Mouse (Mus musculus): ENCODE measurements around the gene Dhx37. TPM values are rescaled to one million over a fixed set of nuclear protein-coding genes. Genes with fewer than 3 reads are reported as not detected.
"Not testable (repeated sequence)": the region's sequence is repeated elsewhere in the genome, so short reads cannot be mapped to it uniquely, and the experiment has no call there.

Gene Dhx37
- polyA plus RNA-seq, 1 experiment from 2014 or later: 12.4 TPM

DNA sequence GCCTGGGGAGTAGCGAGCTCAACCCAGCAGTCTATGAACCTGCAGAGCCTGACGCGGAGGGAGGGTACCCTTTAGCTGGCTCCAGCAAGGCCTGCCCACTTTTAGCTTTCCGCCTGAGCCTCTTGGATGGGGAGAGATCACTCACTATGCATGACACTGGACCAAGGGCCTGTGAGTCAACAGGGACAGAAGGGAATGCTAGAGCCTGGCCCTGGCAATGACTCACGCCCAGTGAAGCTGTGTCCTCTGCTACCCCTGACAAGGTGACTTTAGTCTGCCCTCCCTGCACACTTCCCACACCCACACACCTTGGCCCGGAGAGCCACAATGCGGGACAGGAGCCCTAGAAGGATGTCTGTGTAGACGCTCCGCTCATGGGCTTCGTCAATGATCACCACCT is 7.6 kb downstream of the Dhx37 start:
- Histone ChIP-seq H3K36me3 (ENCODE audit: control insufficient read depth, insufficient read depth, low read length) (peaks cover 39% of the 10 kb centered on the region), H3K4me3 (ENCODE audit: low read depth, low read length) (no peak overlapping the region), H3K27ac (replicated peaks; ENCODE audit: low read depth, low read length) (no peak overlapping the region), H3K9ac (ENCODE audit: low read length) (no peak overlapping the region), H3K4me1 (ENCODE audit: control insufficient read depth, insufficient read depth, low read length) (no peaks in the 10 kb centered on the region), H3K4me2 (ENCODE audit: low read depth, severe bottlenecking) (no peak overlapping the region), H3K27me3 (ENCODE audit: control insufficient read depth, insufficient read depth, low read length) (no peaks in the 10 kb centered on the region), H3K9me3 (ENCODE audit: control insufficient read depth, low read length) (no peaks in the 10 kb centered on the region)
- DNase-seq (ENCODE audit: low spot score): no peak
- WGBS: 97% methylated on average over 10 of the region's 10 CpGs
- no peak for ATAC-seq (ENCODE audit: insufficient number of reproducible peaks, low FRiP score, low TSS enrichment, low read depth)

DNA sequence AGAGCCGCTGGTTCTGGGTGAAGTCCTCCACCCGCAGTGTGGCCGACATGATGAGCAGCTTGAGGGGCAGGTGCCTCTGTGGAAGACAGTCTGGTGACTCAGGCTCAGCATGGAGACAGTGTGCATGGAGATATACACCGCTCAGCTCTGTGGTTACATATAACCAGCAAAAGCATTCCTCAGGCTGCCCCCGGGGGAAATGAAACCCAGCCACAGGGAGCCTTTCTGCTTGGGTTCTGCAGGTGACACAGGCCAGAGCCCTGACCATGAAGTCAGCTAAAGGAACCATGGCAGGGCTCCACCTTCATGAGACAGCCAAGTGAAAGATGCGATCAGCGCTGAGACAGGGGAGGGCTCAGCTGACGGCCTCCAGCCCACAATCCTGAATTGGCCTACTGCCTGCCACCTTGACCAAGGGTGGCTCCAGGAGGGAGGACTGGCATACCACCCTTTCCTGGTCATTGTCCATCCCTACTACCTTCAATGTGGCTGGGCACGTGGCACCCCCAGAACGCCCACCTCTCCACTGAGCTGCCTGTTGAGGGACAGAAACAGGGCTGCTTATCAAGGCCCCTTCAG is 8.1 kb downstream of the Dhx37 start:
- Histone ChIP-seq H3K9me3 (ENCODE audit: control insufficient read depth, low read length) (no peaks in the 10 kb centered on the region), H3K4me3 (ENCODE audit: low read depth, low read length) (no peak overlapping the region), H3K4me1 (ENCODE audit: control insufficient read depth, insufficient read depth, low read length) (no peaks in the 10 kb centered on the region), H3K27me3 (ENCODE audit: control insufficient read depth, insufficient read depth, low read length) (no peaks in the 10 kb centered on the region), H3K27ac (replicated peaks; ENCODE audit: low read depth, low read length) (no peak overlapping the region), H3K4me2 (ENCODE audit: low read depth, severe bottlenecking) (no peak overlapping the region), H3K9ac (ENCODE audit: low read length) (no peak overlapping the region; the same call in 1 of the 2 replicates), H3K36me3 (ENCODE audit: control insufficient read depth, insufficient read depth, low read length) (peaks cover 37% of the 10 kb centered on the region)
- ATAC-seq (ENCODE audit: insufficient number of reproducible peaks, low FRiP score, low TSS enrichment, low read depth): no peak
- no peak for DNase-seq (ENCODE audit: low spot score)
- 94% methylated on average over 10 of the region's 10 CpGs for WGBS

DNA sequence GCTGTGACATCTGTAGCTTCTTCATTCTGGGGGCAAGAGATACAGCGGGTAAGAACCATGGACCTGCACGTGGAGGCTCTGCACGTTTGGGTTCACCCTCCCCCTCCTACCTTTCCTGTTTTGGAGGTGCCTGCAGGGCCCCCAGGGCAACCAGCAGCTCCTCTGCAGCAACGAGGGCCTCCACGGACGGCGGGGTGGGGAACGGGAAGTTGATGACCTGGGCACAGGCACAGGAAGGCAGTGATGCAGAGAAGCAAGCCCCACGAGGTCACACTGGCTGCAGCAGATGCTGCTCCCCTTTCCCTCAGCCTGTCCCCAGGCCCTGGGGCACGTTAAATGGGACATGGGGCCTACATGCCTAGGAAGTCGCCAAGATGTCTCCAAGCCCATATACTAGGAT is 14.8 kb downstream of the Dhx37 start:
- Histone ChIP-seq H3K4me2 (ENCODE audit: low read depth, severe bottlenecking) (no peak overlapping the region), H3K4me3 (ENCODE audit: low read depth, low read length) (no peak overlapping the region), H3K27ac (replicated peaks; ENCODE audit: low read depth, low read length) (no peak overlapping the region), H3K4me1 (ENCODE audit: control insufficient read depth, insufficient read depth, low read length) (no peaks in the 10 kb centered on the region), H3K9ac (ENCODE audit: low read length) (no peak overlapping the region), H3K27me3 (ENCODE audit: control insufficient read depth, insufficient read depth, low read length) (no peaks in the 10 kb centered on the region), H3K36me3 (ENCODE audit: control insufficient read depth, insufficient read depth, low read length) (peaks cover 38% of the 10 kb centered on the region), H3K9me3 (ENCODE audit: control insufficient read depth, low read length) (no peaks in the 10 kb centered on the region)
- DNase-seq (ENCODE audit: low spot score) (no peak), ATAC-seq (ENCODE audit: insufficient number of reproducible peaks, low FRiP score, low TSS enrichment, low read depth) (no peak)
- 78% methylated on average over 11 of the region's 11 CpGs for WGBS

DNA sequence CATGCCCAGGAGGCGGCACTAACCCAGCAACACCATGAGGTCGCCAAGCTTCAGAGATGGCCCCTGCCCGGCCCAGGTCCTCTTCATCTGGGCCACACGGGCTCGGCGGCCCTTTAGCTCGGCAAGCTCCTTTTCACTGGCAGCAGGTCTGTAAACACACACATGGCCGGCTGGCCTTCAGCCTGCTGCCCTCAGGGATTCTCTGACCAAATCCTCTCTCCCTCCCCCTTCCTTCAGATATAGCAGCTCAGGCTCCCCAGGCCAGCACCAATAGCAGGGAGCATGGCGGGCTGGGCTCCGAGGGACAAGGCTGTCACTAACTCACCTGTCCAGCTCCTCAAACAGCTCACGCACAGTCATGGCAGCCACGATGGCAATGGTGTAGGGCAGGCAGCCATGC is 15.3 kb downstream of the Dhx37 start:
- no peak overlapping the region for H3K27ac ChIP-seq (replicated peaks; ENCODE audit: low read depth, low read length)
- no peak overlapping the region for H3K4me3 ChIP-seq (ENCODE audit: low read depth, low read length)
- H3K4me2 ChIP-seq (ENCODE audit: low read depth, severe bottlenecking): no peak overlapping the region
- ATAC-seq (ENCODE audit: insufficient number of reproducible peaks, low FRiP score, low TSS enrichment, low read depth) (no peak), DNase-seq (ENCODE audit: low spot score) (no peak)
- H3K27me3 ChIP-seq (ENCODE audit: control insufficient read depth, insufficient read depth, low read length): no peaks in the 10 kb centered on the region
- WGBS: 94% methylated on average over 12 of the region's 12 CpGs
- peaks cover 38% of the 10 kb centered on the region for H3K36me3 ChIP-seq (ENCODE audit: control insufficient read depth, insufficient read depth, low read length)
- H3K9ac ChIP-seq (ENCODE audit: low read length): no peak overlapping the region
- H3K4me1 ChIP-seq (ENCODE audit: control insufficient read depth, insufficient read depth, low read length): no peaks in the 10 kb centered on the region
- no peaks in the 10 kb centered on the region for H3K9me3 ChIP-seq (ENCODE audit: control insufficient read depth, low read length)

DNA sequence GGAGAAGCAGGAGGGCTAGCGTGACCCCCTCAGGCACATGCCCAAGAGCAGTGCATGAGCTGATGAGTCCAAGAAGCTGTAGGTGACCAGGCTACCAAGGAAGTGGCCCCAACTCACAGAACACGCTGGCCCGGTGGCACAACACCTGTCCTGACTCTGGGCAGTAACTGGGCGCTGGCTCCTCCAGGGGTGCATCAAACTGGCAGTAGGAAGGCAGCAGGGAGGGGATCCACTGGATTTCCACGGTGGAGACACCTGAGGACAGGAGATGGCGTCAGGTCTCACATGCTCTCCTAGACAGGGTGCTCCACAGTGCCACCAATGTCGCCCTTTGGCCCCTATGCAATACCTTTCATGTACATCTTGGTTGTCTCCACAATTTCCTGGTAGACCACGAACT is 17.7 kb downstream of the Dhx37 start:
- 92% methylated on average over 8 of the region's 8 CpGs for WGBS
- H3K9me3 ChIP-seq (ENCODE audit: control insufficient read depth, low read length): no peaks in the 10 kb centered on the region
- no peak overlapping the region for H3K27ac ChIP-seq (replicated peaks; ENCODE audit: low read depth, low read length)
- no peak overlapping the region for H3K4me2 ChIP-seq (ENCODE audit: low read depth, severe bottlenecking)
- no peak overlapping the region for H3K9ac ChIP-seq (ENCODE audit: low read length)
- H3K36me3 ChIP-seq (ENCODE audit: control insufficient read depth, insufficient read depth, low read length): peaks cover 33% of the 10 kb centered on the region
- ATAC-seq (ENCODE audit: insufficient number of reproducible peaks, low FRiP score, low TSS enrichment, low read depth) (no peak), DNase-seq (ENCODE audit: low spot score) (no peak)
- no peaks in the 10 kb centered on the region for H3K4me1 ChIP-seq (ENCODE audit: control insufficient read depth, insufficient read depth, low read length)
- no peaks in the 10 kb centered on the region for H3K27me3 ChIP-seq (ENCODE audit: control insufficient read depth, insufficient read depth, low read length)
- no peak overlapping the region for H3K4me3 ChIP-seq (ENCODE audit: low read depth, low read length)

DNA sequence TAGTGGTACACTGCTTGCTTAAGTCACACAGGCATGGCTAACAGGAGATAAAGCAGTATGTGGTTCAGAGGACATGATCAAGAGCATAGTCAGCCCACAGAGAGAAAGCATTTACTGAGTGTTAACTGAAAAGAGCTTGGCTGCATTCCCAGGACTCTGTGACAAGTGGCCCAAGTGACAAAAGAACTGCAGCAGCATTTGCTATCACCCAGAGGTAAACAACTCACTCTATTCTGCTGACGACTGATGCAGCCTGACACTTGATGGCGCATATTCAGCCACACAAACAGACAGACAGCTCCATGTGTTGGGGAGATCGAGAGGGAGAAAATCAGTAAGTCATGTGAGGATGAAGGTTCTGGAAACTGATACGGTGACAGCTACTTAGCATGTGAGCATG is 20.2 kb downstream of the Dhx37 start:
- H3K27me3 ChIP-seq (ENCODE audit: control insufficient read depth, insufficient read depth, low read length): no peaks in the 10 kb centered on the region
- no peaks in the 10 kb centered on the region for H3K9me3 ChIP-seq (ENCODE audit: control insufficient read depth, low read length)
- 88% methylated on average over 4 of the region's 4 CpGs for WGBS
- H3K36me3 ChIP-seq (ENCODE audit: control insufficient read depth, insufficient read depth, low read length): peaks cover 27% of the 10 kb centered on the region
- H3K4me1 ChIP-seq (ENCODE audit: control insufficient read depth, insufficient read depth, low read length): 0 out of 2 replicates have a peak, but pooled peaks cover 3% of the 10 kb centered on the region
- DNase-seq (ENCODE audit: low spot score): no peak
- H3K9ac ChIP-seq (ENCODE audit: low read length): no peak overlapping the region
- no peak for ATAC-seq (ENCODE audit: insufficient number of reproducible peaks, low FRiP score, low TSS enrichment, low read depth)
- H3K4me2 ChIP-seq (ENCODE audit: low read depth, severe bottlenecking): no peak overlapping the region
- H3K4me3 ChIP-seq (ENCODE audit: low read depth, low read length): no peak overlapping the region
- no peak overlapping the region for H3K27ac ChIP-seq (replicated peaks; ENCODE audit: low read depth, low read length)

DNA sequence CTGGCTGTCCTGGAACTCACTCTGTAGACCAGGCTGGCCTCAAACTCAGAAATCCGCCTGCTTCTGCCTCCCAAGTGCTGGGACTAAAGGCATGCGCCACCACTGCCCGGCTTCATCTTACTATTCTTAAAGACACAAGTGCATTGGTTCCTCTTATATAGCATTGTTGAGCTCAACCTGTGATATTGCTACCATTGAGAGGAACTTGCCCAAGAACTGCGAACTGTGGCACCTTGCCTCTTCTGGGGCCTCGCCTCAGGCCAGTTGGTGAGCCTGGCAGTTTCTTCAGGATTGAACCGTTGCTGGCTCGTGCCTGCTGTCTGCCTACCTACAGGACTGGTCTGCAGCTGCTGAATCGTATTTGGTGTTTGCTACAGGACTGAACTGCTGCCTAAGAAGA is 21.4 kb downstream of the Dhx37 start:
- ATAC-seq (ENCODE audit: insufficient number of reproducible peaks, low FRiP score, low TSS enrichment, low read depth); H3K9me3 ChIP-seq (ENCODE audit: control insufficient read depth, low read length); H3K9ac ChIP-seq (ENCODE audit: low read length); H3K4me2 ChIP-seq (ENCODE audit: low read depth, severe bottlenecking); H3K27me3 ChIP-seq (ENCODE audit: control insufficient read depth, insufficient read depth, low read length); H3K4me1 ChIP-seq (ENCODE audit: control insufficient read depth, insufficient read depth, low read length); H3K27ac ChIP-seq (replicated peaks; ENCODE audit: low read depth, low read length); H3K4me3 ChIP-seq (ENCODE audit: low read depth, low read length); DNase-seq (ENCODE audit: low spot score): not testable (repeated sequence)
- H3K36me3 ChIP-seq (ENCODE audit: control insufficient read depth, insufficient read depth, low read length): peaks cover 19% of the 10 kb centered on the region
- WGBS: 90% methylated on average over 8 of the region's 8 CpGs

DNA sequence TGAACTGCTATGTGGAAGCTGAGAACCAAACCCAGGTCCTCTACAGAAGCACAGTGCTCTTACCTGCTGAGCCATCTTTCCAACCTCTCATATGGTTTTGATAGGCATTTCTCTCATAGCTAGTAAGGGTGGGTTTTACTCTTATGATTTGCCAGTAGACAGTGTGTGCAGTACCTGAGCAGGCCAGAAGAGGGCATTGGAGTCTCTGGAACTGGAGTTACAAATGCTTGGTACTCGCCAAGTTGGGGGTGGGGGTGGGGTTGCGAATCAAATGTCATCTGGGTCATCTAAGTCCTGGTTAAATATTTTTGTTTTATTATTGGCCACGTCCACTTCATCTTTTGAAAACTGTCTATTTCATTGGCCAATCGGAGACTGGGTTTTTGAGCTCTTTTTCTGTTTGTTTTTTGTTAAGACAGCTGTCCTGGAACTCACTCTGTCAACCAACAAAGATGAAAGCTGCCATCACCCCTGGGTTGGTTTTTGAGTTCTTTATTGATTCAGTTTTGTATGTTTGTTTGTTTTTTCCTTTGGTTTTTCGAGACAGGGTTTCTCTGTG is 21.9 kb downstream of the Dhx37 start:
- DNase-seq (ENCODE audit: low spot score): peak; percentile 77
- ATAC-seq (ENCODE audit: insufficient number of reproducible peaks, low FRiP score, low TSS enrichment, low read depth): no peak
- 69% methylated on average over 5 of the region's 5 CpGs for WGBS
- Histone ChIP-seq H3K27ac (replicated peaks; ENCODE audit: low read depth, low read length) (no peak overlapping the region), H3K4me1 (ENCODE audit: control insufficient read depth, insufficient read depth, low read length) (peaks cover 7% of the 10 kb centered on the region; the same call in 1 of the 2 replicates), H3K27me3 (ENCODE audit: control insufficient read depth, insufficient read depth, low read length) (no peaks in the 10 kb centered on the region), H3K9ac (ENCODE audit: low read length) (no peak overlapping the region), H3K36me3 (ENCODE audit: control insufficient read depth, insufficient read depth, low read length) (peaks cover 16% of the 10 kb centered on the region), H3K4me3 (ENCODE audit: low read depth, low read length) (no peak overlapping the region), H3K4me2 (ENCODE audit: low read depth, severe bottlenecking) (no peak overlapping the region), H3K9me3 (ENCODE audit: control insufficient read depth, low read length) (no peaks in the 10 kb centered on the region)
